In the genomic region with DNA sequence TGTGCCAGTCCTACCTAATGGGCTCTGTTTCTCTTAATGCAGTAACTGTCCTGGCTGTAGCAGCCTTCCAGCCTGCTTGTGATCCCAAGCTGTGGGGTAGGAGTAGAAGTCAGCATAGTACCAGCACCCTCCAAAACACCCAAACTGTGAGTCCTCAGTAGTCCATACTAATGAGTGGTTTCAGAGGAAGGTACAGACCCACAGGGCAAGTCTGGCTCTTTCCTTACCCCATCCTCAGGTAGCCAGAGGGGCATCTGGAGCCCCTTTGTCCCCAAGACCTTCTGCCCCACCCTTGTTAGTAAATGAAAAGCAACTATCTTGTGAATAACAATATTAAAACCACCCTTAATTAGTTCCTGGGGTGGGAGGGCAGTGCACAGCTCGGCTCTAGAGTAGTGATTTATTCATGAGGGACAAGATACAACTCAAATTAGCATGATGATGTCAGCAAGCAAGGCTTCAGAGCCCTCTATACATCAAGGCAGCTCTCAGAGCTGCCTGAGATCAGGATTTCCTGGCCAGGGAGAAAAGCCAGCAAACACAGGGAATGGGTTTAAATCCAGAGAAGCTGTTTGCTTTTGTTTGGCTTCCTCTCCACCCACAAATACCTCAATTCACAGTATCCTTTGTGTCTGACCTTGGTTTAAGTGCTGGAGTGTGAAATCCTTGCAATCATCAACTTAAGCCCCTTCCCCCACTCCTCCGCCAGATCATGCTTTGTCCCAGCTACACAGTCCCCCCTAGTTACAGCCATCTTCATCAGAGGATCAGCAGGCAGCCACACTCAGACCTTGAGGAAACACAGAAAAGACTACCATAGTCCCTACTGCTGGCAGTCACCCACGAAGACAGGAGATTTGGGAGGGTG, we compare ENCODE assay signal across 12 mouse cellular contexts.
DNase-seq lines count a peak whose midpoint lies in the region; ATAC-seq and TF ChIP-seq lines count a peak whose summit lies in the region.
"Had no signal": no experiment of that assay in that cellular context is flagged by ENCODE, and none has a peak within 500 bp of the region (broad histone marks: within the 10 kb centered on the region; RNA-seq: fewer than 3 reads in every experiment).

No protein-coding gene starts in this region.

- no peak for TF ChIP-seq CTCF in heart, adult 2 months (IDR thresholded peaks at IDR 0.05)
- no peak for TF ChIP-seq CTCF in hindbrain, postnatal 0 days (IDR thresholded peaks at IDR 0.05; ENCODE audit: low read depth)

- H3K36me3 ChIP-seq in heart, embryonic 10.5 days: no peaks in the 10 kb centered on the region
- H3K36me3 ChIP-seq in heart, adult 2 months (ENCODE audit: control insufficient read depth, insufficient read depth, low read length): no peaks in the 10 kb centered on the region
- no peaks in the 10 kb centered on the region for H3K36me3 ChIP-seq in forebrain, embryonic 10.5 days (replicated peaks)
- no peaks in the 10 kb centered on the region for H3K36me3 ChIP-seq in hindbrain, postnatal 0 days (ENCODE audit: insufficient read depth, low read length)
- no peaks in the 10 kb centered on the region for H3K36me3 ChIP-seq in neural tube, embryonic 14.5 days (ENCODE audit: control insufficient read depth, insufficient read depth, low read length)
- H3K36me3 ChIP-seq: liver, embryonic 15.5 days had no signal

- TF ChIP-seq EP300 in heart, adult 2 months (IDR thresholded peaks at IDR 0.05; ENCODE audit: insufficient read depth, low read depth, low read length): no peak

- intact Hi-C loops in heart, adult 2 months (cut with DNase I): no loop called here
- intact Hi-C loops in left cerebral cortex, postnatal 14 days (cut with DNase I): no loop called here

- no peaks in the 10 kb centered on the region for H3K27me3 ChIP-seq in heart, embryonic 10.5 days (ENCODE audit: insufficient read depth, poor library complexity, severe bottlenecking)
- H3K27me3 ChIP-seq in heart, adult 2 months (ENCODE audit: control insufficient read depth, insufficient read depth, low read length): no peaks in the 10 kb centered on the region
- H3K27me3 ChIP-seq in forebrain, embryonic 10.5 days (ENCODE audit: poor library complexity, severe bottlenecking): peaks cover 68% of the 10 kb centered on the region
- no peaks in the 10 kb centered on the region for H3K27me3 ChIP-seq in hindbrain, postnatal 0 days (ENCODE audit: insufficient read depth, low read length)
- H3K27me3 ChIP-seq in neural tube, embryonic 14.5 days (ENCODE audit: control insufficient read depth, insufficient read depth, low read length): no peaks in the 10 kb centered on the region
- H3K27me3 ChIP-seq: liver, embryonic 15.5 days had no signal

- ATAC-seq in hindbrain, postnatal 0 days: peak; percentile 54; the same call in 1 of the 2 replicates
- peak; percentile 33; the same call in 1 of the 2 replicates for ATAC-seq in neural tube, embryonic 14.5 days (ENCODE audit: low read depth)

- no peak overlapping the region for H3K4me3 ChIP-seq in heart, embryonic 10.5 days
- H3K4me3 ChIP-seq in heart, adult 2 months: no peak overlapping the region
- no peak overlapping the region; the same call in 1 of the 2 replicates for H3K4me3 ChIP-seq in forebrain, embryonic 10.5 days
- H3K4me3 ChIP-seq in hindbrain, postnatal 0 days (ENCODE audit: low read length): no peak overlapping the region
- no peak overlapping the region for H3K4me3 ChIP-seq in neural tube, embryonic 14.5 days (ENCODE audit: low read depth, low read length)
- H3K4me3 ChIP-seq: liver, embryonic 15.5 days had no signal

- DNase-seq in heart, embryonic 10.5 days (ENCODE audit: low spot score): no peak
- DNase-seq in heart, adult 2 months: no peak
- DNase-seq in forebrain, embryonic 10.5 days (ENCODE audit: extremely low spot score, low spot score): peak; percentile 51
- DNase-seq in hindbrain, postnatal 0 days (ENCODE audit: low spot score): no peak
- no peak for DNase-seq in spleen, adult 12 weeks (ENCODE audit: low spot score)
- DNase-seq in urinary bladder, adult 2 months (ENCODE audit: low spot score): no peak
- DNase-seq in left cerebral cortex, postnatal 14 days (ENCODE audit: low spot score in 2 of 2): no peak
- DNase-seq: heart, postnatal 14 days; kidney, postnatal 25 days; thymus, postnatal 4 days had no signal

- no peak for TF ChIP-seq POLR2A in heart, adult 2 months (IDR thresholded peaks at IDR 0.05; ENCODE audit: insufficient read depth, low read depth, low read length)

- WGBS in heart, embryonic 10.5 days: 20% methylated on average over 3 of the region's 3 CpGs
- 35% methylated on average over 3 of the region's 3 CpGs for WGBS in heart, adult 2 months
- 4% methylated on average over 3 of the region's 3 CpGs for WGBS in forebrain, embryonic 10.5 days
- 13% methylated on average over 3 of the region's 3 CpGs for WGBS in hindbrain, postnatal 0 days
- 6% methylated on average over 3 of the region's 3 CpGs for WGBS in neural tube, embryonic 14.5 days

- no peak overlapping the region for H3K4me2 ChIP-seq in hindbrain, postnatal 0 days (ENCODE audit: low read depth, low read length)
- H3K4me2 ChIP-seq in neural tube, embryonic 14.5 days (ENCODE audit: low read depth, low read length): no peak overlapping the region
- H3K4me2 ChIP-seq: liver, embryonic 15.5 days had no signal

- H3K9ac ChIP-seq in heart, adult 2 months (ENCODE audit: low read depth, low read length): no peak overlapping the region
- no peak overlapping the region for H3K9ac ChIP-seq in hindbrain, postnatal 0 days (replicated peaks; ENCODE audit: low read length)
- H3K9ac ChIP-seq in neural tube, embryonic 14.5 days (replicated peaks; ENCODE audit: low read depth, low read length): peak overlapping the region; percentile 34; the same call in 1 of the 2 replicates
- H3K9ac ChIP-seq: liver, embryonic 15.5 days had no signal

- no peaks in the 10 kb centered on the region for H3K9me3 ChIP-seq in heart, embryonic 10.5 days
- H3K9me3 ChIP-seq in forebrain, embryonic 10.5 days: no peaks in the 10 kb centered on the region
- no peaks in the 10 kb centered on the region for H3K9me3 ChIP-seq in hindbrain, postnatal 0 days (ENCODE audit: low read length)
- no peaks in the 10 kb centered on the region for H3K9me3 ChIP-seq in neural tube, embryonic 14.5 days (ENCODE audit: control insufficient read depth, low read length)
- H3K9me3 ChIP-seq: liver, embryonic 15.5 days had no signal

- peaks cover 14% of the 10 kb centered on the region for H3K4me1 ChIP-seq in heart, embryonic 10.5 days
- no peaks in the 10 kb centered on the region for H3K4me1 ChIP-seq in heart, adult 2 months (ENCODE audit: control insufficient read depth, insufficient read depth, low read length)
- H3K4me1 ChIP-seq in forebrain, embryonic 10.5 days: peaks cover 48% of the 10 kb centered on the region
- H3K4me1 ChIP-seq in hindbrain, postnatal 0 days (ENCODE audit: insufficient read depth, low read length): no peaks in the 10 kb centered on the region; the same call in 1 of the 2 replicates
- H3K4me1 ChIP-seq in neural tube, embryonic 14.5 days (ENCODE audit: control insufficient read depth, insufficient read depth, low read length): peaks cover 11% of the 10 kb centered on the region
- H3K4me1 ChIP-seq: liver, embryonic 15.5 days had no signal

- peak overlapping the region; percentile 74 for H3K27ac ChIP-seq in heart, embryonic 10.5 days
- no peak overlapping the region for H3K27ac ChIP-seq in heart, adult 2 months
- peak overlapping the region; percentile 80 for H3K27ac ChIP-seq in forebrain, embryonic 10.5 days
- H3K27ac ChIP-seq in hindbrain, postnatal 0 days: peak overlapping the region; percentile 41; the same call in 1 of the 2 replicates
- peak overlapping the region; percentile 46 for H3K27ac ChIP-seq in neural tube, embryonic 14.5 days (ENCODE audit: low read depth, low read length)
- H3K27ac ChIP-seq: liver, embryonic 15.5 days had no signal

- H3K79me2 ChIP-seq in heart, adult 2 months (replicated peaks; ENCODE audit: control insufficient read depth, insufficient read depth, low read length): no peaks in the 10 kb centered on the region
